Mouse (Mus musculus): Measurements from ENCODE around the gene Krt33a. TPM values are rescaled to one million over a fixed set of nuclear protein-coding genes. Genes with fewer than 3 reads are reported as not detected.

The Krt33a gene
- total and polyA plus RNA-seq, 3 experiments: not detected

- Histone ChIP-seq H3K4me3 (ENCODE audit: control insufficient read depth in 1 of 2, insufficient read depth in 1 of 2, low read depth in 2 of 2, low read length in 2 of 2) (no peak overlapping the region), H3K36me3 (ENCODE audit: control insufficient read depth in 1 of 2, insufficient read depth in 2 of 2, low read length in 2 of 2) (no peaks in the 10 kb centered on the region), H3K27me3 (ENCODE audit: control insufficient read depth in 1 of 2, insufficient read depth in 2 of 2, low read length in 2 of 2) (no peaks in the 10 kb centered on the region), H3K9ac (ENCODE audit: control insufficient read depth, low read depth, low read length, poor library complexity, severe bottlenecking) (no peak overlapping the region), H3K4me1 (ENCODE audit: control insufficient read depth in 1 of 2, insufficient read depth in 2 of 2, low read length in 2 of 2) (no peaks in the 10 kb centered on the region), H3K27ac (ENCODE audit: control insufficient read depth, low read depth, low read length) (no peak overlapping the region), H3K9me3 (replicated peaks; ENCODE audit: insufficient read depth, low read length) (no peaks in the 10 kb centered on the region), H3K79me2 (ENCODE audit: control insufficient read depth, insufficient read depth, low read length, poor library complexity) (no peaks in the 10 kb centered on the region)
- TF ChIP-seq SMC3 (IDR thresholded peaks at IDR 0.05; ENCODE audit: low read depth, low read length) (no peak), USF1 (IDR thresholded peaks at IDR 0.05; ENCODE audit: low read depth, low read length) (no peak), POLR2AphosphoS5 (IDR thresholded peaks at IDR 0.05; ENCODE audit: borderline replicate concordance, low read depth, low read length) (no peak), EP300 (IDR thresholded peaks at IDR 0.05; ENCODE audit: low read depth in 1 of 2, low read length in 2 of 2) (no peak), UBTF (IDR thresholded peaks at IDR 0.05; ENCODE audit: borderline replicate concordance, insufficient read depth, low read depth, low read length) (no peak), USF2 (IDR thresholded peaks at IDR 0.05; ENCODE audit: borderline replicate concordance in 1 of 2, insufficient read depth in 1 of 2, low read depth in 1 of 2, low read length in 2 of 2) (no peak)
- DNase-seq (ENCODE audit: low read depth, low spot score): no peak
Measured at GRCm38 (mm10) chr11:100055686-100056655, 40.0 kb upstream of the Krt33a start.

GRCm38 (mm10) chr11:100050451-100050850 is 34.4 kb upstream of the Krt33a start, which contains the start of gene Krt31:
Gene Krt31 (minus strand): TSS chr11:100050551.
- Histone ChIP-seq H3K4me3 (ENCODE audit: control insufficient read depth in 1 of 2, insufficient read depth in 1 of 2, low read depth in 2 of 2, low read length in 2 of 2) (no peak within 1 kb of the TSS), H3K9ac (ENCODE audit: control insufficient read depth, low read depth, low read length, poor library complexity, severe bottlenecking) (no peak within 1 kb of the TSS), H3K9me3 (replicated peaks; ENCODE audit: insufficient read depth, low read length) (no peaks in the 10 kb centered on the region), H3K27ac (ENCODE audit: control insufficient read depth, low read depth, low read length) (no peak within 1 kb of the TSS), H3K4me1 (ENCODE audit: control insufficient read depth in 1 of 2, insufficient read depth in 2 of 2, low read length in 2 of 2) (no peaks in the 10 kb centered on the region), H3K36me3 (ENCODE audit: control insufficient read depth in 1 of 2, insufficient read depth in 2 of 2, low read length in 2 of 2) (no peaks in the 10 kb centered on the region), H3K79me2 (ENCODE audit: control insufficient read depth, insufficient read depth, low read length, poor library complexity) (no peaks in the 10 kb centered on the region), H3K27me3 (ENCODE audit: control insufficient read depth in 1 of 2, insufficient read depth in 2 of 2, low read length in 2 of 2) (no peaks in the 10 kb centered on the region)
- no peak for DNase-seq (ENCODE audit: low read depth, low spot score)
- no peak for TF ChIP-seq SIN3A (IDR thresholded peaks at IDR 0.05; ENCODE audit: low read length)
- no peak for TF ChIP-seq NRF1 (IDR thresholded peaks at IDR 0.05; ENCODE audit: insufficient read depth, low read depth, low read length, poor library complexity, severe bottlenecking)
- TF ChIP-seq TAL1 (IDR thresholded peaks at IDR 0.05; ENCODE audit: low read length): no peak
- TF ChIP-seq MYC (IDR thresholded peaks at IDR 0.05; ENCODE audit: low read depth, low read length): no peak
- no peak for TF ChIP-seq POLR2AphosphoS2 (IDR thresholded peaks at IDR 0.05; ENCODE audit: low read length)
- no peak for TF ChIP-seq EP300 (IDR thresholded peaks at IDR 0.05; ENCODE audit: low read depth in 1 of 2, low read length in 2 of 2)
- no peak for TF ChIP-seq HCFC1 (IDR thresholded peaks at IDR 0.05; ENCODE audit: low read depth, low read length)
- TF ChIP-seq ZMIZ1 (IDR thresholded peaks at IDR 0.05; ENCODE audit: low read depth, low read length): no peak
